Mouse (Mus musculus) adrenal gland, adult 8-10 months (tissue): ENCODE data around the gene Atf1. TPM values are rescaled to one million over a fixed set of nuclear protein-coding genes. Genes with fewer than 3 reads are reported as not detected.
"Not testable (repeated sequence)": the region's sequence is repeated elsewhere in the genome, so short reads cannot be mapped to it uniquely, and the experiment has no call there.

Experiments
- DNase-seq: peaks from one replicate; pipeline ENCODE4 v3.0.0; 2022
- total RNA-seq, 4 experiments: library from RNA; stranded (reverse); gene quantifications; 2 replicates each; pipeline ENCODE4 v1.2.4; 2022

The Atf1 gene
- total RNA-seq, 4 experiments from 2014 or later = 61.9 to 72.1 (median 66.3) TPM

DNA sequence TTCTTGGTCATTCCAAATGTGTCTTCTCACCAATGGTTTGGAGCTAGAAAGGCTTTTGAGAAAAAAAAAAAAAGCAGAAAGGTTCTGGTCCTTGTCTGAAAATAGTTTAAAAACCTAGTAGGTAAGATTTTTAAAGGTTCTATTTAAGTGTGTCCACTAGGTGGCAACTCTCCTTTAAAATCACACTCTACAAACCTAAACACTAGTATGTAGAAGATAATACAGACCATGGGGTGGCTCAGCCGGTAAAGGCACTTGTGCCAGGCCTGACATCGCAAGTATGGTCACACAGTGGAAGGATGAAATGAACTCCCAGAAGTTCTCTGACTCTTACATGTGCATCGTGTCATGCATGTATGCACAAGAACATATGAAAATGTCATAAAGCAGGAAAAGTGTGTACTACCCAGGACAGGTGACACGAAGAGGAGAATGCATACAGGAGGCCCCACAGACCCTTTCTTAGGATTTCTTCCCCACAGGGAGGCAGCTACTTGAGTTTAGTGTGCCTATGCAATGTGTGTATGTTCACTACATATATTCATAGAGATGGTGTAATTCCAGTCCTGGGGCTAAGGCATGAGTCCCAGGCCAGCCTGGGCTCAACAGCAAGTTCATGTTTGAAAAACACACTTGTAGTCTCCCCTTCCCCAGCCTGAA lies 35.8 kb downstream of the Atf1 start:
- DNase-seq = no peak

DNA sequence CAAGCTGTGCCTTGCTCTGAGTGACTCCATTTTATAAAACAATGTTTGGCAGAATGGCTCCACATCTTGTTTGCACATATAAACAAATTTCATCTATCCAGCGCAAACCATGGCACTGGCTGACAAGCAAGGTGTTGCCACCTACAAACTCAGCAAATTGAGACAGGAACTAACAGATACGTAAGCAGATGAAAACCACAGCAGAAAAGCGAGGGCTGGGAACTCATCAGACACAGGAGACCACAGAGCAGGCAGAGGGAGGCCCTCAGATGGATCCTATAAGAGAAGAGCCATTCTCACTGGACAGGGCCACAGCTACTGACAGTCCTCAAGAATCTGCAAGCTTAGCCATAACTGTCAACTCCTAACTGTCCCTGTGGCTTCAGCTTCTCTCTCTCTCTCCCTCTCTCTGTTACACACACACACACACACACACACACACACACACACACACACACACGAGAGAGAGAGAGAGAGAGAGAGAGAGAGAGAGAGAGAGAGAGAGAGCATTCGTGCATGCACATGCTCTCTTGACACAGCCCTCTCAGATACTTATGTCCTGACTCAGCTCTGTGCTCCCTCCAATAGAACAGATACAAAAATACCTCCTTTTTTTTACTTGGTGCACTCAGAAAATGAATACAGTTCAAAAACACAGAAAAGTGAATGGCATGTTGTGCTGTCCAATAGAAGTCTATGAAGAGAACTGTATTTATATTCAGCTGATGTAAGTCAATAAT lies 38.1 kb downstream of the Atf1 start:
- no peak for DNase-seq

DNA sequence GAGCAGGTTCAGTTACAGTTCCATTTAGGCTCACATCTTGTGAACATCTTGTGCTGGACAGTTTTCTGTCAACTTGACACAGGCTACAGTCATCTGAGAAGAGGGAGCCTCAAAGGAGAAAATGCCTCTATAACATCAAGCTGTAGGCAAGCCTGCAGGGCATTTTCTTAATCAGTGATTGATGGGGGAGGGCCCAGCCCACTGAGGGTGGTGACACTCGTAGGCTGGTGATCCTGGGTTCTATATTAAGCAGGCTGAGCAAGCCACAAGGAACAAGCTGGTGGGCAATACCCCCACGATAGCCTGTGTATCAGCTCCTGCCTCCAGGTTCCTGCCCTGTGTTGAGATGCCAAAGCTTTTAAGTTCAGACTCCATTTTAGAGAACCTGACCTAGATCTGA lies 41.3 kb downstream of the Atf1 start:
- no peak for DNase-seq

DNA sequence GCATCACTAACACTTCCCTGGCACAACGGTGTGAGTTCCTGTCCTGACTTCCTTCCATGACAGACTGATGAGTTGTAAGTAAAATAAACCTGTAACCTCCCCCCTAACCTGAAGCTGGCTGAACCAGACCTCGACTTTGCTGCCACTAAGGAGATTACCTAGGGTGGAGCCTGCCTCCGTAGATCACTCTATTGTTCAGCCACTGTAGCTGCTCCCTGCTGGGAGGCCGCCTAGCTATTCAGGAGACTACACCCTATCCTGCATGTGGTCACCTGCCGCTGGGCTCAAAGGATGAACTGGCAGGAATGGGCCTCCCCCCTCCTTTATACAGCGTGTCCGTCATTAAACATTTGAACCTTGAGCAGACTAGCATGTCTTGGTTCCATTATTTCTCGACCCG lies 42.2 kb downstream of the Atf1 start:
- no peak for DNase-seq

DNA sequence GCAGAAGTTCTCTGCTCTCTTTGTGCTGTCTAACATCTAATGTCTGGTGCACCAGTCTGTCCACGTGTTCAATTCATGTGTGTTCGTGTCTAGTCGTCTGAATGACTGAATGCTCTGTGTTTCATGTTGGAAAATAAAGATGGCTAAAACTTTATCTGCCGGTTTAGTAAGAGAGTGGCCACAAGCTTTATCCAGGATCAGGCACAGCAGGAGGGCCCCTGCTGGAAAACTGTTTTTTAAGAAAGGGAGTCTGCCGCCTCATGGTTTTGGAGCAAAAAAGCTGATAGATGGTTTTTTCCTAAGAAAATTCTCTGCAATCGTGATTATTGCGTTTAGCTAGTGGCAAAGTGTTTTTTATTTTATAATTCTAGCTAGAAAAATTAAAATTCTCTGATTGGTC lies 43.0 kb downstream of the Atf1 start:
- DNase-seq = not testable (repeated sequence)

DNA sequence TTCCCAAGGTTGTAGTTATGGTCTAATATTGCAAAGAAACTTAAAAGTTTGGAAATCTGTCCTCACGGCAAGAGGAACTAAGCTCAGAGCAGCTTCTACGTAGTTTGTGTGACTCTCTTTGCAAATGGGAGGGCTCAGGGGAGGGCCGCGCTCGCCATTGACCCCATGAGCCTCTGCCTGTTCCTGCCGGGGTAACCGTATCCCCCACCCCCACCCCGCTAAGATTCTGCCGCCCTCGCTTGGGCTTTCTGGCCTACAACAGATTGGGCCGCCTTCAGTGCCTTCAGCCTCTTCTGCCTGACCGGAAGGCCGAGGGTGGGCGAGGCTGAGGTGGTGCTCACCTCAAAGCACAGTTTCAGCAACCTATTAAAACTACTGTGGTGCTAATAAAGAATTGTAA lies 43.8 kb downstream of the Atf1 start:
- DNase-seq = no peak

DNA sequence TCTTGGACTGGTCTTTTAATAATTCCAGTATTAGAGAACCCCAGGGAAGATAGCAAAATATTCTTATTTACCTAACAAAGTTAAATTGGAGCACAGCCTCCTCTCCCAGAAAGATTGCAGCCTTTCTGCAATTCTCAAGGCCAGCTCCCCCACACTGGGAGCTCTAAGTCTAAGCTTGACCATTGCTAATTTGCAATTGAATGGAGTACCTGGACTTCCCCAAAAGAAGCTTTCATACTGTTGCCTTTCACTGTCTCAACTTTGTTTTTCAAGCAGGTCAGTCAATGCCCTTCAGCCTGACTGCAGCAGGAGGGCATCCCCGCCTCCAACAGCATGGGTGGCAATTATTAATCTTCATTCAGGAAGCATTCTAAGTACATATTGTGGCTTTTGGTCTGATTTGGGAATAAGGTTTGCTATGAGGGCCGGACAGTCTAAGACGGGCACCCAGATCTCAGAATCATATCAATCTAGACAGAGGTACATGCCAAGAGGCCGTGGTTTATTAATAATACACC lies 46.2 kb downstream of the Atf1 start:
- not testable (repeated sequence) for DNase-seq

DNA sequence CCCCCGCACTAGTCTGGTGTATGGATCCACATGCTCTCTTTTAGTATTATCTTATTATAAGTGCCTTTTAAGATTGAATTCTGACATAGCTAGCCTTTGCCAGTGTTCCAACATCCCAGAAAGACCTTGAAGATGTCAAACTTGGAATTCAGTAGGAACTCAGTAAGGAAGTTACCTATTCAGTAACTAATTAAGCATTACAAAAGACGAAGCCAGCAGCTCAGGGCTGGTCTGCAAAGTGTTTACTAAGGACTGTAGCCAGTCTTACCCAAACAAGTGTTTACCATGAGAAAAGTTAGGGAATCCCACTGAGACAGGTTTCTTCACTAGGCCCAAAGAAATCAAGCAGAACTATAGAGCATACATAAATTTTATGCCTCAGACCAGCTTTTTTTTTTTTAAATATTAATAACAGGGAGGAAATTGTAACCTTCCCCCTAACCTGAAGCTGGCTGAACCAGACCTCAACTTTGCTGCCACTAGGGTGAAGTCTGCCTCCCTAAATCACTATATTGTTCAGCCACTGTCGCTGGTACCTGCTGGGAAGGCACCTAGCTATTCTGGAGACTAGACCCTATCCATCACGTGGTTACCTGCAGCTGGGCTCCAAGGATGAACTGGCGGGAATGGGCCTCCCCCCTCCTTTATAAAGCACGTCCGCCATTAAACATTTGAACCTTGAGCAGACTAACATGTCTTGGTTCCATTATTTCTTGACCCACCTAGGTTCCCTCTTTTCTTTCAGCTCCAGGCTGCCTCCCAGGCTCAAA lies 47.4 kb downstream of the Atf1 start:
- no peak for DNase-seq

DNA sequence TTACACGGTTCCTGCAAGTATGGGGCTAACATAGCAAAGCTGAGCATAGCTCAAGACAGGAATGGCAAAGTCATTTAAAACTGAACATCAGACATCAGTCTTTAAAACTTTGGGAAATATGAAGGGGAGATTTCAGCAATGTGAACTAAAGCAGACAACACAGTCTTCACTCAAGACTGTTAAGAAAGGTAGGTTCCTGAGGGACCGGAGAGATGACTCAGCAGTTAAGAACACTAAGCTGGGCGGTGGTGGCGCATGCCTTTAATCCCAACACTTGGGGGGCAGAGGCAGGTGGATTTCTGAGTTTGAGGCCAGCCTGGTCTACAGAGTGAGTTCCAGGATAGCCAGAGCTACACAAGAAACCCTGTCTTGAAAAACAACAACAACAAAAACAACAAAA lies 48.8 kb downstream of the Atf1 start:
- no peak for DNase-seq

DNA sequence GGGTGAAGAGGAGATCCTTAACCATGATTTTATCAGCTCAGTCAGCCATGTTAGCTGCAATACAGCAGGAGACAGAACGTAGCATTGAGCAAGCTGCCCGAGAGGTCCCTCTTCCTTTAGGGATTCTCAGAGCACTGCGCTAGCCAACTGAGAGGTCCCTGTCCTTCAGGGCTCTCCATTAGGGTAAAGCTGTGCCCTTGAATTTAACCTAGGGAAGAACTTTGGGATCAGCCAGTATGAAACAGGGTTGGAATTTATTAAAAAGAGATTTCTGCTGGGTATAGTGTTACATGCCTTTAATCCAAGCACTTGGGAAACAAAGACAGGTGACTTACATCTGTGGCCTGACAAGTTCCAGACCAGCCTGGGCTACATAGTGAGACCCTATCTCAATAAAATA lies 50.0 kb downstream of the Atf1 start:
- no peak for DNase-seq

DNA sequence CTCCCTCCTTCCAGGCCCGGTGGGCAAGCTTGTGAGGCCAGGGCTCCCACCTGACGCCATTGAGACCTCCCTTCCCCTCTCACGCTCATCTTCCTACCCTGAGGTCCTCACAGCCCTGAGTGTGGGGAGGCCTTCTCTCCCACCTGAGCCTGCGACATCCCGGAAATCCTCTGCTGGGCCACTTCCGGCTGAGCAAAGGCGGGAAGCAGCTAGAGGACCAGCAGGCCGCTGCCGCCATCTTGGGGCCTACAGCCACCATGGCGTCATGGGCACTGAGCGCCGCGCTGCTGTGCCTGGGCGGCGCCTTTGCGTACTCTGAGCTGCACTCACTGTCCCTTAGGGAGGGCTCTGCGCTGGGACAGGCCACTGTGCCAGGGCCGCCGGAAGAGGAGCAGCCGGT lies 53.0 kb downstream of the Atf1 start, which contains the start of gene Tmprss12:
Tmprss12 (plus strand) TSS at position 212 of the 400 bp plus-strand sequence.
- no peak for DNase-seq

DNA sequence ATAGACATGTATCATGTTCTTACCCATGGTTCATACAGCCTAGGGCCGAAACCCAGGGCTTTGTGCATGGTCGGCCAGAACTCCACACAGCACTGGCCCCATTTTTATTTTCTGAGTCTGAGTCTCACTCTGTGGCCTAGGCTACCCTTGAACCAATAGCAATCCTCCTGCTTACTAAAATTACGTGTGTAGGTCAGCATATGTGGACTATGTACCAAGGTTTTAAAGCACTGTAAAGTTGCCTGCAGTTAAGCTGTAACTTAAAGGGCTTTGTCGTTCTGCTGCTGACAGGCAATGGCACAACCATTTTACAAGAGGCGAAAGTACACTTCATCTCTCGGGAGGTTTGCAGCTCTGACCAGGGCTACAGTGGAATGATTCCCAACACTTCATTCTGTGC lies 61.4 kb downstream of the Atf1 start:
- no peak for DNase-seq

DNA sequence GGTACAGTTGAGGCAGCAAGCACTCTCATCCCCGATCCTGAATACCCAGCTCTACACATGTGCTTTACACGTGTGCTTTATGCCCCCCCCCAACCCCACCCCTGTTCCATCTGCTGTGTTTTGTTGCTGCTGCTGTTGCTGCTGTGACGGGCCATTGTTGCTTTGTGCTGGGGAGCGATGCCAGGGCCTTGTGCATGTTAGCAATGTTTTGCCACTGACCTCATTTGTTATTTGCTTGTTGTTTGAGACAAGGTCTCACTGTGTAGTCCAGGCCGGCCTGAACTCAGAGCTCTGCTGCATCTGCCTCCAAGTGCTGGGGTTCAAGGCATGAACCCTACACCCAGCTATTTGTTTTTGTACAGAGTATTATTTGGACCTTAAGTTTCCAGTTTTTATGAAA lies 63.2 kb downstream of the Atf1 start:
- DNase-seq = no peak

DNA sequence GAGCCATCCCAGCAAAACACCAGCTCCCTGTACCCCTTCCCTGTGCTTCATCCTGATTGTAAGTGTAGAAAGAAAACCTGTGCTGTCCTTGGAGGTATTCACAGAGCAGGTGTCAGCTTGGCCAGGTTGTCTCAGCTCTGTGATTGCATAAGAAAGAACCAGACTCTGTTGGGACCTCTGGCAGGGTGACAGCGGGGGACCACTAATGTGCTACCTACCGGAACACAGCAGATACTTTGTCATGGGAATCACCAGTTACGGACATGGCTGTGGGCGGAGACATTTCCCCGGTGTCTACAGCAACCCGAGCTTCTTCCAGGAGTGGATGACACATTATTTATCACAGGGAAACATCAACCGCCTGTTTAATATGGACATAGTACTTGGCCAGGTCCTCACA lies 64.7 kb downstream of the Atf1 start:
- no peak for DNase-seq

DNA sequence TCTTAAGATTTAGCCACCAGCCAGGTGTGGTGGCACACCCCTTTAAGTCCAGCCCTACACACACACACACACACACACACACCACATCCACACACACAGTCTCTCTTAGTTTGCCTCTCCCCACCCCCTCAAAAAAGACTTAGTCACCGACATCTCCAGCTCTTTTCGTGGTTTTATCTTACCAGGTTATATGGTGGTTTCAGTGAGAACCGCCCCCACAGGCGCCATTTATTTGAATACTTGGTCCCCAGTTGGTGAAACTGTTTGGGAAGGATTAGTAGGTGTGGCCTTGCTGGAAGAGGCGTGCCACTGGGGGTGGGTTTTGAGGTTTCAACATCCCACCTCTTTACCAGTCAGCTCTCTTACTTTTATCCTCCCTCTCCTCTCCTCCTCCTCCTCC lies 70.2 kb downstream of the Atf1 start:
- DNase-seq = no peak

DNA sequence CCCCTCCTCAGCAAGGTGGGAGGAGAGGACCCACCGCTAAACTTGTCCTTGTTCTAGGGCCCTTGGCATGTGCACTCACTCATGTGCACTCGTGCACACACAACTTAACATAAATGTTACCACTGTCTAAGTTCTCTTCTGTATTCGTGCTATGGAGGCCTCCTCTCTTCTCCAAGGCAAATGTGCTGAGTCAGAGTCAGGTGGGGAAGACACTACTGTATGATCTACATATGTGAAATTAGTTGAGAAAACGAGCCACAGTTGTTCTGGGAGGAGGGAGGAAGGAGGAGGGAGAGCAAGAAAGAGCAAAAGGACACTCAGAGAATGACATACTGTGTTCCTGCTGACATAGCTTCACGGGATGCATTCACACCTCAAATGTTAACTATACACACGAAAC lies 72.9 kb downstream of the Atf1 start:
- DNase-seq = no peak

DNA sequence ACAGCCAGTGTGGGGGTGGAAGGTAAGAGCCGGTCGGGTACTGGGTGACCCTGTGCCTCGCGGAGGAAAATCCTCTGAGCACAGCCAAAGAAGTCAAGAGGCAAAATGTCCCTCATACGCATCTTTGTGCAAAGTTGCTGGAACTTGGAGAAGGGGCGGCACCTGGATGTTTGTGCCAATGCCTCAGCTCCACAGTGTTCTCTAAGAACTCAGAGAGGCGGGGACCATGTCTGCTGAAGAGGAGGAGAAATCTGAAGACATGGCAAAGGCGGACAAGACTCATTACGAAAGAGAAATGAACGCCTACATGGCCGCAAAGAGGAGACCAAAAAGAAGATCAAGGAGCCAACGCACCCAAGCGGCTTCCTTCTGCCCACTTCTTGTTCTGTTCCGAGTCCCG lies 73.9 kb downstream of the Atf1 start:
- DNase-seq = no peak

DNA sequence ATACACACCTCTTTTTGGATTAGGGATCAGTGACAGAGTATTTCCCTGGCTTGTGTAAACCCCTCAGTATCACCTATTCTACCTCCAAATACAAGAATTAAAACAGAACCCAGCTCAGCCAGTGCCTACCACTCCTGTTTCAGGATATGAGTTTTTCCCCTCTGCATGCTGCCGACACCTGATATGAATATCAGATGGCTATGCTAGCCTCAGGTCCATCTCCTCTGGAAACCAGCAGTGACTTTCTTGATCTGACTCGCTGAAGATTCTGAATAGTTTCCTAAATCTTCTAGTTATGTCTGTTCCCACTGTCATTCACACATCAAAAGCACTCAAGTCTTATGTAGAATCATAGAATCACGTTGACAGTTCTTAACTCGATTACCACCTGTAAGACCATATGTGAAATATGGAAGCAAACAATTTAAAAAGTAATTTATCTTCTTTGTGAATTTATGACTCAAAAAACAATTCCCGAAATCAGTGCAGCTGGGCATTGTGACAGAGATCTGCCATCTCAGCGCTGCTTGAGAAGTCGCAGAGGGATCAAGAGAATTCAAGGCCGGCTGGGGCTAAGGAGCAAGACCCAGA lies 75.9 kb downstream of the Atf1 start:
- no peak for DNase-seq

DNA sequence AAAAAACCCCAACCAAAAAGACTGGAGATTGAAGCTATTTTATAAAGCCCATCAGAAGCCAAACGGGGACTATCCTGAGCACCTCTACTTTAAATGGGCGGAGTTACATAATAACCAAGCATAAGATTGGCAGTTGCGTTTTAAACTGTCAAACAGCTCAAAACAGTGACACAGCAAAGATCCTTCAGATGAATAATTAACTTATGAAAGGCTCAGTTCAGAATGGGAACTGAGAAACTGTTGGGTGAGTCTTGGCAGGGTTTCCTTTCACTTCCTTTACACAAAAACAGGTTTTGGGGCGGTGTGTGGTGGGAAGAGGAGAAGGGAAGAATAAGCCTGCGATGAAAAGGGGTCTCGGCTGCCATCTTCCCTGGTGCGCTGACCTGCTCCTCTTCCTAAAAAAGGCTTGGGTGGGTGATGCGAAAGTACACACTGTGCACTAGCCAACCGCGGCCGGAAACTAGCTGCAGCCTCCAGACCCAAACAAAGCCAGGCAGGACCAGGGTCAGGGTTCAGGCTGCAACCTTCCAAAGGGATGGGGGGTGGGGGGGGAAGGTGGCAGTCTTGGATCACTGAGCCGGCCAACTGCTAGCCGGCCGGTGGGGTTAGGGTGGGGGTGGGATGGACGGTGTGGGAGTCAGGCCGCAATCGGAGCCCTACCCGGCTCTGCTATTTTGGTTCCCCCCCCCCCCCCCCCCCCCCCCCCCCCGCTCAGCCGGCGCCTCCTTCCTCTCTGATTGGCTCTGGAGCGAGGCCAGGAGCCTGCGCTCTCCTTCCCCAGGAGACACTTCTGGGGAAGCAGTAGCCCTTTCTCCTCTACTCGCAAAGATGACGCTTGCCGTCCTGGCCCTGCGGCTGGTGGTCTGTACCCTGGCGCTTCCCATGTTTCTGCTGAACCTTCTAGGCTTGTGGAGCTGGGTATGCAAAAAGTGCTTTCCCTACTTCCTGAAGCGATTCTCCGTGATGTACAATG lies 76.7 kb downstream of the Atf1 start, which contains the start of gene Mettl7a1:
Mettl7a1 (plus strand) TSS at position 122 of the 973 bp plus-strand sequence.
- peak; percentile 77 for DNase-seq

DNA sequence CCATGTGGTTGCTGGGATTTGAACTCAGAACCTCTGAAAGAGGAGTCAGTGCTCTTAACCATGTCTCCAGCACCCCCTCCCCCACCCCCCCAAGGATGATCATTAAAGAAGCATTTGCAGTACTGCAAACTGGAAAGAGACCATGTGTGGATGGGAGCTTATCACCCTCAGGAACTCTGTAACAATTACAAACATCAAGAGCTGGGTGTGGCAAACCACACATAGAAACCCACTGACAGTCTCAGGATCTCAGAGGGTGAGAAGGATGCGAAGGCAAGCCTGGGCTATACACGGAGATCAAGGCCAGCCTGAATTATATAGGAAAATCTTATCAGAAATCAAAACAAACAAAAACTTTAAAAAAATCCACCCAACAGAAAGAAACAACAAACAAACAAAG lies 78.6 kb downstream of the Atf1 start:
- DNase-seq = no peak

DNA sequence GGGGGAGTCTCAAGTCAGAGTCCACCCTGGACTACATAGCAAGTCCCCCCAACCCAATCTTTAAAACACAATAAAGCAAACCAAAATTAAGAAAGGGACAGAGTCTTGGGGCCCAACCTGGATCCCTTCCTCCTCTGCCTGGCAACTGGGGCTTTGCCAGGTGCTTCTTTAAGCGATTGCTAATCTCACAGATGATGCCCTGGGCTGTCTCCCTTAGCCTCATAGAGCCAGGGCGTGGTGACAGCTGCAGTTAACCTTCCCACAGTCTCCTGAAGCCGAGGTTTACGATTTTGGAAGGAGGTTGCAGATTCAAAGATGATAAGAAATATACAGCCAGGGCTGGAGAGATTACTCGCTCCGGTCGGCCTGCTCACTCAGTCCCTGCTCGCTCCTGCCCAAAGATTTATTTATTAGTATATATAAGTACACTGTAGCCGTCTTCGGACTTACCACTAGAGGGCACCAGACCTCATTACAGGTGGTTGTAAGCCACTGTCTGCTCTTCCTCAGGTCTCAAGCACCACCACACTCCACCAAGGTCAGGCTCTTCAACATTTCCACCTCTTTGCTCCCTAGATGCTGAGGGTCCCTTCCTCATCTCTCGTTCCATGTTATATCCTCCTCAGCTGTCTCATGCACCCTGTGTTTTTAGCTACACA lies 79.9 kb downstream of the Atf1 start:
- not testable (repeated sequence) for DNase-seq
